Mouse (Mus musculus) forebrain, embryonic 15.5 days (tissue): Measurements from ENCODE around the gene Ikzf1. TPM values are rescaled to one million over a fixed set of nuclear protein-coding genes. Genes with fewer than 3 reads are reported as not detected.

Source experiments
- ATAC-seq: fragments of 200-750 bp; cut with Nextera tagmentation; replicated peaks from 2 replicates; pipeline ENCODE4 v1.8.0; 2017; ENCODE audit warnings: mild to moderate bottlenecking, moderate TSS enrichment, moderate library complexity
- H3K27ac ChIP-seq: fragments of 300-500 bp; sonication (generic); replicated peaks from 2 replicates; pipeline ENCODE4 v1.5.1; 2015; ENCODE audit warnings: mild to moderate bottlenecking, inconsistent platforms
- H3K27me3 ChIP-seq: fragments of 300-500 bp; sonication (generic); 2 replicates; pipeline ENCODE4 v1.6.1; 2015; ENCODE audit warnings: inconsistent platforms
- H3K36me3 ChIP-seq: fragments of 300-500 bp; sonication (generic); 2 replicates; pipeline ENCODE4 v1.6.1; 2015; ENCODE audit warnings: mild to moderate bottlenecking, inconsistent platforms
- H3K4me1 ChIP-seq: fragments of 300-500 bp; sonication (generic); 2 replicates; pipeline ENCODE4 v1.6.1; 2015; ENCODE audit warnings: inconsistent platforms
- H3K4me2 ChIP-seq: fragments of 300-500 bp; sonication (generic); replicated peaks from 2 replicates; pipeline ENCODE4 v1.6.1; 2015; ENCODE audit warnings: mild to moderate bottlenecking, inconsistent platforms
- H3K4me3 ChIP-seq: fragments of 300-500 bp; sonication (generic); 2 replicates; pipeline ENCODE4 v1.5.1; 2015; ENCODE audit warnings: mild to moderate bottlenecking, inconsistent platforms
- H3K9ac ChIP-seq: fragments of 300-500 bp; sonication (generic); replicated peaks from 2 replicates; pipeline ENCODE4 v1.6.1; 2015; ENCODE audit warnings: mild to moderate bottlenecking, inconsistent platforms
- H3K9me3 ChIP-seq: fragments of 300-500 bp; sonication (generic); 2 replicates; pipeline ENCODE4 v1.6.1; 2016; ENCODE audit warnings: inconsistent platforms
- WGBS: fragments of 180-500 bp; shearing (Covaris S2); methylation state at CpG from one replicate; pipeline ENCODE4 v1.1.7; 2015; ENCODE audit warnings: mixed read lengths; 5-methylcytosine and 5-hydroxymethylcytosine counted together
- polyA plus RNA-seq: library from polyadenylated mRNA; unstranded; fragments of >200 nt; fragmentation: Nextera tagmentation; extraction: Ambion mirVana; gene quantifications from 2 replicates; pipeline ENCODE4 v1.2.1, GENCODE M21; 2015

Ikzf1 gene
- polyA plus RNA-seq, 1 experiment from 2014 or later = 2.4 TPM

DNA sequence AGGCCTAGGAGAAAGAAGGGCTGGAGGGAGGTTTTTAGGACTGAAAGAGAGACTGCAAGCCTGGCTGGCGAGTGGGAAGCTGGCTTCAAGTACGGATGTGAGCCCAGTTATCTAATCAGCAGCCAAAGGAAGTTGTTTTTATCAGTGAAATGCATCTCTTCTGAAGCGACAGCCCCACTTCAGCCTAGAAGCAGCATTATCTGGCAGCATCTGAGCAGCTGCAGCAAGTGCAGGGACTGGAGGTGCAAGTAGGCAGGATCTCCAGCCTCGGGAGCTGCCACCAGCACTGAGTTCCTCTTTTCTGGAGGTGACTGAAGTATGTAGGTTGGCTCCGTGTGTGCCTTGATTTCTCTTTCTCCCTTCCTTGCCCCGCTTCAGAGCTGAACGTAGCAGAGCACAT lies 26.9 kb downstream of the Ikzf1 start:
- Histone ChIP-seq H3K4me3 (no peak overlapping the region), H3K4me1 (no peaks in the 10 kb centered on the region), H3K4me2 (no peak overlapping the region), H3K36me3 (no peaks in the 10 kb centered on the region), H3K9me3 (no peaks in the 10 kb centered on the region), H3K27me3 (no peaks in the 10 kb centered on the region), H3K9ac (no peak overlapping the region), H3K27ac (no peak overlapping the region)
- ATAC-seq = no peak
- 76% methylated on average over 7 of the region's 7 CpGs for WGBS

DNA sequence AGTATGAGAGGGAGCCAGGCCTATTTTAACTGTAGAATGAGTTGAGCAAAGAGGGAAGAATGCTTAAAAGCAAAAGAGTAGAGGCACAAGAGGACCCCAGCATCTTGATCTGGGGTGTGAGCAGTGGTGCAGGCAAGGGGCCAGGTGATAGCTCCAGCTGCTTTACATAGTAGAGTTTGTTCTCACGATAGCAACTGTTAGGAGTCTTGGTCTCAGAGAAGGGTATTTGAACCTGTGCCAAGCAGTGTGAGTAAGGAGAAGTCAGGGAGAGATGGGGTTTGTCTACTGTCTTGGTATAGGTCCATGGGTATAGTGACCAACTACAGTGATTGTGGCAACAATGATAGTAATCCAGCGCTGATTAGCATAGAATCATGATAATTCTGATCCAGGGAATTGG lies 29.9 kb downstream of the Ikzf1 start:
- no peaks in the 10 kb centered on the region for H3K4me1 ChIP-seq
- no peaks in the 10 kb centered on the region for H3K9me3 ChIP-seq
- no peaks in the 10 kb centered on the region for H3K36me3 ChIP-seq
- no peak overlapping the region for H3K9ac ChIP-seq
- 79% methylated on average over 2 of the region's 2 CpGs for WGBS
- no peak overlapping the region for H3K4me3 ChIP-seq
- no peak overlapping the region for H3K27ac ChIP-seq
- no peaks in the 10 kb centered on the region for H3K27me3 ChIP-seq
- H3K4me2 ChIP-seq = no peak overlapping the region
- ATAC-seq = no peak

GRCm38 (mm10) chr11:11715963-11716691 lies 31.3 kb downstream of the Ikzf1 start:
- Histone ChIP-seq H3K4me2 (no peak overlapping the region), H3K4me1 (no peaks in the 10 kb centered on the region), H3K27me3 (no peaks in the 10 kb centered on the region), H3K4me3 (no peak overlapping the region), H3K27ac (no peak overlapping the region), H3K36me3 (no peaks in the 10 kb centered on the region), H3K9ac (no peak overlapping the region), H3K9me3 (no peaks in the 10 kb centered on the region)
- ATAC-seq = no peak
- WGBS = 85% methylated on average over 7 of the region's 7 CpGs

DNA sequence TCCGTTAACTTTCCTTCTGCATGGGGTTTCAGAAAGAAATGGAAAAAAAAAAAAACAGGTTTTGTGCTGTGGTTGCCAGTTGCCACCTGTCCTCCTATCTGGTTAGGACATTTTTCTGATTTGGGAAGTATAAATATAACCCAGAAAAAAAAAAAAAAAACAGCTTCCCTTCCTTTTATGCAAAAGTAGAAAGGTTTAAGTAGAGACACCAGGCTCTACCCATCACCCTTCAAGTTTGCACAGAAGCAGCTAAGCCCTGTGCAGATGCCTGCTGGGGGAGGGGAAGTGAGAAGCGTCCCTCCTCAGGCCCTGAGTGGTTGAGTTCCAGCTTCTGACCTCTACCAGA lies 31.9 kb downstream of the Ikzf1 start:
- no peak overlapping the region for H3K4me3 ChIP-seq
- H3K4me1 ChIP-seq = no peaks in the 10 kb centered on the region
- H3K36me3 ChIP-seq = no peaks in the 10 kb centered on the region
- no peak overlapping the region for H3K9ac ChIP-seq
- no peak for ATAC-seq
- WGBS = 78% methylated on average over 2 of the region's 2 CpGs
- no peak overlapping the region for H3K4me2 ChIP-seq
- no peaks in the 10 kb centered on the region for H3K9me3 ChIP-seq
- H3K27ac ChIP-seq = no peak overlapping the region
- H3K27me3 ChIP-seq = no peaks in the 10 kb centered on the region

DNA sequence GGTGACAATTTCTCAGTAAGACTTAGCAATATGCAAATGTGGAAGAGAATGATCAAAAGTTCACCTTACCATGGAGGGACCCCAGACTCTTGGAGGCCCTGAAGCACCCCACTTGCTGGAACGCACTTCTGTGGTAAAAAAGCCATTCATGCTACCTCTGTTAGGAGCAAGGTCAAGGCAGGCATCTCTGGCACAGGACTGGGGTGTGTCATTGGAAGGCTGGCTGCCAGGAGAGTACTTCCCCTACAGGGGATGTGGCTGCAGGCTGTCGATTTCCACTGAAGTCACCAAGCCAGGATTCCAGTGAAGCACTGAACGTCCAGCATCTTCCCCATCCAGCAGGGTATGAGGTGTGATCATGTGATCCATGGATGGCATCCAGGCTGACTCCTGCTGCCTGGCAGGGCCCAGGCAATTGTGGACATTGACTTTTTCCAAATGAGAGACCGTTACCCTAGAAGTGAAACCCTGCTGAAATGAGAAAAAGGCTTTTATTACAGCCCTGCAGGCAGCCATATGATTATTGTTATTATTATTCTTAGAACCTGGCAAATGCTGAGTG lies 32.9 kb downstream of the Ikzf1 start:
- WGBS = 83% methylated on average over 4 of the region's 4 CpGs
- no peak overlapping the region for H3K9ac ChIP-seq

GRCm38 (mm10) chr11:11719748-11720147 lies 34.9 kb downstream of the Ikzf1 start:
- Histone ChIP-seq H3K4me3 (no peak overlapping the region), H3K9ac (no peak overlapping the region), H3K4me1 (no peaks in the 10 kb centered on the region), H3K36me3 (no peaks in the 10 kb centered on the region), H3K4me2 (no peak overlapping the region), H3K9me3 (no peaks in the 10 kb centered on the region), H3K27ac (no peak overlapping the region), H3K27me3 (no peaks in the 10 kb centered on the region)
- 85% methylated on average over 5 of the region's 5 CpGs for WGBS
- ATAC-seq = no peak

More for the DNA sequence above, 32.9 kb downstream of the Ikzf1 start:
- Histone ChIP-seq H3K27ac (no peak overlapping the region), H3K4me3 (no peak overlapping the region), H3K9me3 (no peaks in the 10 kb centered on the region), H3K27me3 (no peaks in the 10 kb centered on the region), H3K4me2 (no peak overlapping the region), H3K4me1 (no peaks in the 10 kb centered on the region), H3K36me3 (no peaks in the 10 kb centered on the region)
- no peak for ATAC-seq

DNA sequence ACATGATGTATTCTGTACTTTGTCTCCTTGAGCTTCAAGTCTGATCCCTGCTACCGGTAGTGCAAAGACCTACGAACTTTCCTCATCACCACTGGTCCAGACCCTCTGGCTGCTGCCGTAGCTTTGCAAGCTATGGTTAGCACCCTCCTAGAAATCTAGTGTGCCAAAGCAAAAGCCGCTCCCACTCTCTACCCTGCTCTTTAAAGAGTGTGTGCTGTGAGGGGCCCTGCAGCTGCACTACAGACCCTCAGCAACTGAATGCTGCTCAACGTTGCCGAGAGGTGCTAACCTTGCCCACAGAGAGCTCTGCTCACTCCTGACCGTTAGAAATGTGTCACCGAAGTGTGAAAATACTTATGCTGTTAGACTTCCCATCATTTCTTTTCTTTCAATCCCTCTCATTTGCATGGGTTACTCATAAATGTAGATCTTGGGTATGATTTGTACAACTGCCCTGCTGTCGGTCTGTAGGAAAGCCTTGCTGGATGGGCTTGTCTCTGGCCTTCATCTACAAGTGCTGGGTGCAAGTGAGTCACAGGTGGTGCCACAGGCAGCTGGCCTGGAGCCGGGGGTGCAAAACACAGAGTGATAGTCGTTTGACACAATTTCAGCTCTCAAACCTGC lies 40.6 kb downstream of the Ikzf1 start:
- H3K9me3 ChIP-seq = no peaks in the 10 kb centered on the region
- 91% methylated on average over 11 of the region's 11 CpGs for WGBS
- no peak for ATAC-seq

DNA sequence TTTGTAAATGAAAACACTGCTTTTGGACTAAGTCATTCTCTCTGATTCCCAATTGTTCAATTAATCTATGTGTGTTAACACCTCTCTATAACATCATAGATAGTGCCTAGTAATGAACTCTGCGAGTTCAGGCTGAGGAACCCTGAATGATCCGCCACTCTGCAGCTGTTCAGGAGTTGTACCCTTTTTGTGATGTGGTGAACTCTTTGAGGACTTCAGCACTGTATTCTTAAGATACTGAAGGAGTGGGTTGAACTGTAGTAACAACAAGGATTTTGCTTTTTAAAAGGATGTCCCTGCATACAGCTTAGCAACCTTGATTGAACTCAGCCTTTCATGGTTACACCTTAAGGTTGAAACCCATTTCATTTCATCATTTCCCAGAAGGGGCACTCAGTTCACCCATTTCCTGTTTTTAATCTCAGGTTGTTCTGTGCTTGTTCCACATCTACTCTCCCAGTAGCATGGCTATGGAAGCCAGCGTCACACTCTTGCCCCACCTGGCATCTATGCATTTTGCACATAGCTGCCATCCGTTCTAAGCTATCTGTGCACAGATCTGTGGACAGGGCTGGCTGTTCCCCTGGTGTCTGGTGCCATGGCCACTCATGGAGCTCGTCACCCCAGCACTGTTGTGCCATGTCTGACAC lies 41.2 kb downstream of the Ikzf1 start:
- no peak for ATAC-seq
- 88% methylated on average over 5 of the region's 5 CpGs for WGBS
- Histone ChIP-seq H3K4me2 (no peak overlapping the region), H3K27ac (no peak overlapping the region), H3K4me3 (no peak overlapping the region), H3K9ac (no peak overlapping the region), H3K27me3 (no peaks in the 10 kb centered on the region), H3K9me3 (no peaks in the 10 kb centered on the region), H3K4me1 (no peaks in the 10 kb centered on the region), H3K36me3 (no peaks in the 10 kb centered on the region)

More for the DNA sequence above, 40.6 kb downstream of the Ikzf1 start:
- no peak overlapping the region for H3K9ac ChIP-seq
- no peaks in the 10 kb centered on the region for H3K4me1 ChIP-seq
- no peaks in the 10 kb centered on the region for H3K27me3 ChIP-seq
- H3K4me2 ChIP-seq = no peak overlapping the region
- no peak overlapping the region for H3K27ac ChIP-seq
- no peaks in the 10 kb centered on the region for H3K36me3 ChIP-seq
- H3K4me3 ChIP-seq = no peak overlapping the region

DNA sequence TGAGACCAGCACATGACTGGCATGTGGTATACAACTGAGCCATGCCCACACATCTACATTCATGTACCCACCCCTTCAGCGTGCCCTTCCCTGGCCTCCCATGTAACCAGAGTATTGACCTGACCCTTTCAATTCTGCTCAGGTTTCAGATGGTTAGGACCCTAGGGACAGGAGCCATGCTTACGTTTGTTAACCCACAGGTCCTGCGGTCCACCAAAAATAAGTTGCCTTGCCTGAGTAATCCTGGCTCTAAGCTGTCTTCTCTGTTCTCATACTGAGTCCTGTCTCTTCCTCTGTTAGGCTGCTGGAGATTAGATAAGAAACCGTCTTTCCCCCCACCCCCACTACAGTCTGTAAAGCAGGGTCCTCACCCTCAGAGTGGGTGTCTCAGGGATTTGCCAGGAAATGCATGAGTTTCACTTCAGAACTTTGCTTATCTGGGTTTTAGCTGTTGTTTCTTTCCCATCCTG lies 42.0 kb downstream of the Ikzf1 start:
- WGBS = 88% methylated on average over 4 of the region's 4 CpGs
- no peak for ATAC-seq

DNA sequence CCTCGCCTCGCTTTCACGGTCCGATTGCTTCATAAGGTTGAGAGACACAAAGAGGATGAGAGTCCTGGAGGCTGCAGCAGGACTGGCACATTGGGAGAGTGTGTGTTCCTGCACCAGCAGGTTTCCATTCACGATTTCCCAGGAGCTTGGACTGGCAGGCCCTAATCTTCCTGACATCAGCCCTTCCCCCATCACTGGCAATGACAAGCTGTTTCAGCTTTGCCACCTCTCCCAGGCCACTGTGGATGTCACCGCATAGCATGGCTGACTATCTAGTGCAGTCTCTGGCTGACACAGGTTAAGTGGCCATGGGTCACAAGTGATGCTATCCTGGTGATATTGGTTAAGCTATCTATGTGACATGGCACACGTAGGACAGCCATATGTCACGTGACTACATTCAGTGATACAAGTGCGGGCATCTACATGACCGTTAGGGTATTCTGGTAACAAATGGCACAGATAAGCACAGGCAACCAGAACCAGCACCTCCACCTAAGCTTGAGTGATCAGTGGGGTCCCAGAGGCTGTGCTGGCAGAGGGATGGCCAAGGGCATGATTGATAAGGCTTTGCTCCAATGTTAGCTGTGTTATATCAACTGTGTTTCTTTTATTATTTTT lies 43.2 kb downstream of the Ikzf1 start:
- no peak overlapping the region for H3K4me3 ChIP-seq
- 88% methylated on average over 10 of the region's 10 CpGs for WGBS
- no peaks in the 10 kb centered on the region for H3K36me3 ChIP-seq
- no peak for ATAC-seq
- no peak overlapping the region for H3K4me2 ChIP-seq
- H3K27me3 ChIP-seq = no peaks in the 10 kb centered on the region
- no peak overlapping the region for H3K27ac ChIP-seq
- H3K9me3 ChIP-seq = no peaks in the 10 kb centered on the region
- H3K9ac ChIP-seq = no peak overlapping the region
- H3K4me1 ChIP-seq = no peaks in the 10 kb centered on the region

More for the DNA sequence above, 42.0 kb downstream of the Ikzf1 start:
- Histone ChIP-seq H3K4me3 (no peak overlapping the region), H3K27ac (no peak overlapping the region), H3K9ac (no peak overlapping the region), H3K9me3 (no peaks in the 10 kb centered on the region), H3K4me2 (no peak overlapping the region), H3K36me3 (no peaks in the 10 kb centered on the region), H3K27me3 (no peaks in the 10 kb centered on the region), H3K4me1 (no peaks in the 10 kb centered on the region)

DNA sequence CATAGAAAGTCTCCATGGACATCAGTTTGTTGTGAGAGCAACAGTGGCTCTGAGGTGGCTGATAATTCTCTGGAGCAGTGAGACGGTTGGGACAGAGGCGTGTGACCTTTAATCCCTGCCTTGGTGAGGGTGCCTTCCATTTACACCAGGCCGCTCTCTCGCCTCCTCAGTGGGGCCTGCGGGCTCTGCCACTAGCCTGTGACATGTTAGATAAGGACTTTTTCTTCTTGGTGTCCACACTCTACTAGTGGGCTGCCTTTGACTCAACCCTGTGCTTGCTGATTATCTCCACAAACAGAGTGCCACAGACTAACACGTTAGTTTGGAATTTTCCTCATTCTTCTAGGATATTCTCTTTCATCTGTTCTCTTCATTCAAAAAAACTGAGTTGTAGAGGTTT lies 44.4 kb downstream of the Ikzf1 start:
- H3K27me3 ChIP-seq = no peaks in the 10 kb centered on the region
- H3K36me3 ChIP-seq = no peaks in the 10 kb centered on the region
- H3K4me1 ChIP-seq = no peaks in the 10 kb centered on the region
- no peak overlapping the region for H3K4me3 ChIP-seq
- 89% methylated on average over 6 of the region's 6 CpGs for WGBS
- no peaks in the 10 kb centered on the region for H3K9me3 ChIP-seq
- H3K4me2 ChIP-seq = no peak overlapping the region
- H3K9ac ChIP-seq = no peak overlapping the region
- ATAC-seq = no peak
- H3K27ac ChIP-seq = no peak overlapping the region

GRCm38 (mm10) chr11:11730062-11730461 lies 45.3 kb downstream of the Ikzf1 start:
- no peak overlapping the region for H3K27ac ChIP-seq
- H3K4me1 ChIP-seq = no peaks in the 10 kb centered on the region
- no peaks in the 10 kb centered on the region for H3K36me3 ChIP-seq
- no peak overlapping the region for H3K9ac ChIP-seq
- H3K9me3 ChIP-seq = no peaks in the 10 kb centered on the region
- H3K27me3 ChIP-seq = no peaks in the 10 kb centered on the region
- WGBS = 90% methylated on average over 1 of the region's 1 CpGs
- ATAC-seq = no peak
- H3K4me2 ChIP-seq = no peak overlapping the region
- no peak overlapping the region for H3K4me3 ChIP-seq
